Mouse (Mus musculus): ENCODE results near the gene Nckap5. TPM values are rescaled to one million over a fixed set of nuclear protein-coding genes. Genes with fewer than 3 reads are reported as not detected.

The Nckap5 gene
- not detected for polyA plus RNA-seq (2012; fragmentation: generic; extraction: Trizol)
- long read RNA-seq, experiment 1, partial matches to known transcripts: 0 of 1 reads
- long read RNA-seq, experiment 1, other reads (novel, unspliced or antisense): 1 of 1 reads
- long read RNA-seq, experiment 2: 0 reads

DNA sequence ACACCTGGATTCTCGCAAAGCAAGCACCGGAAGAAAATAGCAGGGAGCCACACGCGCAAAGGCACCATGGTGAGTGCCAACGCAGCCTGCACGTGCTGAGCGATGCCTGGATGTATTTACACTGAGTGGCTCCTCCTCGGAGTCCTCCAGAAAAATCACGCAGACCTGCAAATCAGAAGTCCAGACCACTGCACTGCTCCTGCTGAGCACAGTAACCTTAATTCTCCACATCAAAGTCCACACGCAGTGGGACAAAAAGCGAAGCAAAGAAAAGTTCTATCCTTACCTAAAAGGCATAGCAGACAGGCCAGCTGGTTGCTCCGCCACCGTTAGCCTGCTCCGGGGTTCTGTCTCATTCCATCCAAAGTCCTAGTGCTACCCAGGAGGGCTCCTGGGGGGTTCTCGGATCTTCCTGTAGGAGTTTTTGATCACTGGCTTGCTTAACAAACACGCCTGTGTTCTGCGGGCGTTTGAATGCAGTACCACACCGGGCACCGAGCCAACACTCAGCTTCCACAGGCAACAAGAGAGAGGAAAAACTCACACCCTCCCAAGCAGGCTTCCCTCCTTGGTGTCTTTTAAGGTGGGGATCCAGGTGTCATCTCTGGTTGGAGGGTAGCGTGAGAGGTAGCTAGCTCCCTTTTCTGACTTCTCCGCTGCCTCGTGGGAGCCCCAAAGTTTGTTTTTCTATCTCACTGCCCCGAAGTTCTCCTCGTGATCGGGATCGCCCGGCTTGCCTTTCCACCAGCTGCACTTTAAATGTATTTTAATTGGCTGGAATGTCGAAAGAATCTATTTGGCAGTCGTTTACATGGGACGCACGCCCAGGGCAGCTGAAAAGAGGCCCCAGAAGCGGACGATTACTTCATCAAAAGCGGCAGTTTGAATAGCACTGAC is at the start of gene Nckap5:
Gene Nckap5, minus strand, starts transcription at position 769 of the 897 bp plus-strand sequence.
- H3ac ChIP-seq (ENCODE audit: control insufficient read depth, insufficient read length, low read depth): no peak within 1 kb of the TSS
- no peaks in the 10 kb centered on the region for H3K79me3 ChIP-seq (ENCODE audit: low read depth)
- H3K36me3 ChIP-seq (ENCODE audit: control insufficient read depth, insufficient read depth): no peaks in the 10 kb centered on the region
- no peaks in the 10 kb centered on the region for H3K79me2 ChIP-seq (ENCODE audit: control insufficient read depth, insufficient read depth)
- no peaks in the 10 kb centered on the region for H3K27me3 ChIP-seq (ENCODE audit: control insufficient read depth, insufficient read depth, insufficient read length)
- H3K4me3 ChIP-seq (ENCODE audit: insufficient read depth, poor library complexity, severe bottlenecking): no peak within 1 kb of the TSS
- TF ChIP-seq USF1 (IDR thresholded peaks at IDR 0.05; ENCODE audit: low read depth): no peak
- no peak for TF ChIP-seq CTCF (IDR thresholded peaks at IDR 0.05; ENCODE audit: control insufficient read depth, insufficient read depth, insufficient read length)
- TF ChIP-seq MYOG (IDR thresholded peaks at IDR 0.05; ENCODE audit: control insufficient read depth, extremely low read depth, insufficient read length): no peak

DNA sequence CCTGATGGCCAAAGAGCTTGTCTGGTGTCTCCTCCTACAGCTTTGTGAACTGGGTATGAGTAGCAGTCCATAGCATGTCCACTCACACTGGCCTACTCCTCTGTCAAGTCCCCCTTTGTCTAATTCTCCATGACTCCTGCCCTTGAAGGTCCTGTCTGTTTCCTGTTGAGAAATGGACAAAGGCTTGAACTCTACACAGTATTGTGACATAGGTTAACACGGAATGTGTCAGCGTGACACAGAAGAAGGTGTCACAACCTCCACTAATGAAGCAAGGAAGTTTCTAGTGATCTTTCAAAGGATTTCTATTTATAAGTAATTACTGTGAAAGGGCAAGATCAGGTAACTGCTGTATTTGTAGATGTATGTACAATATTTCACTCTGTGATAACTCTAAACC is 46.9 kb upstream of the Nckap5 start:
- no peaks in the 10 kb centered on the region for H3K27me3 ChIP-seq (ENCODE audit: control insufficient read depth, insufficient read depth, insufficient read length)
- no peaks in the 10 kb centered on the region for H3K79me3 ChIP-seq (ENCODE audit: low read depth)
- no peak overlapping the region for H3K4me3 ChIP-seq (ENCODE audit: insufficient read depth, poor library complexity, severe bottlenecking)
- H3K36me3 ChIP-seq (ENCODE audit: control insufficient read depth, insufficient read depth): no peaks in the 10 kb centered on the region
- no peaks in the 10 kb centered on the region for H3K79me2 ChIP-seq (ENCODE audit: control insufficient read depth, insufficient read depth)
- H3ac ChIP-seq (ENCODE audit: control insufficient read depth, insufficient read length, low read depth): no peak overlapping the region
- TF ChIP-seq MYOG (IDR thresholded peaks at IDR 0.05; ENCODE audit: control insufficient read depth, extremely low read depth, insufficient read length): no peak
- TF ChIP-seq MYOD1 (IDR thresholded peaks at IDR 0.05; ENCODE audit: control insufficient read depth, insufficient read length, low read depth): no peak
- no peak for TF ChIP-seq USF1 (IDR thresholded peaks at IDR 0.05; ENCODE audit: low read depth)
- no peak for TF ChIP-seq FOSL1 (IDR thresholded peaks at IDR 0.05; ENCODE audit: insufficient read depth, low read length, poor library complexity, severe bottlenecking)
- TF ChIP-seq CTCF (IDR thresholded peaks at IDR 0.05; ENCODE audit: control insufficient read depth, insufficient read depth, insufficient read length): no peak
- TF ChIP-seq CEBPB (IDR thresholded peaks at IDR 0.05; ENCODE audit: low read depth): no peak
- no peak for TF ChIP-seq MAX (IDR thresholded peaks at IDR 0.05)

DNA sequence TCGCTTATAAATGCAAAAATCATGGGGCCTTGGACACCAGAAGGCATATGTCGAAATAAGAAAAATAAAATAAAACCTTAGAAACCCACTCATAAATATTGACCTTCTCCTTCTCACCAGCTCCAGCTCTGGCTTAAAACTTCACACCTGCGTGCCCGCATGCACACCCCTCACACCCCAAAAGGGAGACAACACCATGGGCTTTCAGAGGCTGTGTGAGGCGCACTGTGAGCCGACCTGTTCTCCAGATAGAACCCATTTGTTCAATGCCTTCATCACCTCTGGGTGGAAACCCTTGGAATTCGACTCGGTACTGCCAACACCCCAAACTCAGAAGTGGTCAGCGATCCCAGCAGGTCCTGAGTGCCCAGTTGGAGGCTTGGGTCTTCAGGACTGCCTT is 37.8 kb upstream of the Nckap5 start:
- Histone ChIP-seq H3K79me2 (ENCODE audit: control insufficient read depth, insufficient read depth) (no peaks in the 10 kb centered on the region), H3ac (ENCODE audit: control insufficient read depth, insufficient read length, low read depth) (no peak overlapping the region), H3K79me3 (ENCODE audit: low read depth) (no peaks in the 10 kb centered on the region), H3K27me3 (ENCODE audit: control insufficient read depth, insufficient read depth, insufficient read length) (no peaks in the 10 kb centered on the region), H3K36me3 (ENCODE audit: control insufficient read depth, insufficient read depth) (no peaks in the 10 kb centered on the region), H3K4me3 (ENCODE audit: insufficient read depth, poor library complexity, severe bottlenecking) (no peak overlapping the region)
- TF ChIP-seq MYOG (IDR thresholded peaks at IDR 0.05; ENCODE audit: control insufficient read depth, extremely low read depth, insufficient read length) (no peak), USF1 (IDR thresholded peaks at IDR 0.05; ENCODE audit: low read depth) (no peak), MYOD1 (IDR thresholded peaks at IDR 0.05; ENCODE audit: control insufficient read depth, insufficient read length, low read depth) (no peak), CTCF (IDR thresholded peaks at IDR 0.05; ENCODE audit: control insufficient read depth, insufficient read depth, insufficient read length) (no peak), FOSL1 (IDR thresholded peaks at IDR 0.05; ENCODE audit: insufficient read depth, low read length, poor library complexity, severe bottlenecking) (no peak), CEBPB (IDR thresholded peaks at IDR 0.05; ENCODE audit: low read depth) (no peak), MAX (IDR thresholded peaks at IDR 0.05) (no peak)

GRCm38 (mm10) chr1:126867912-126868311 is 37.3 kb upstream of the Nckap5 start:
- H3K4me3 ChIP-seq (ENCODE audit: insufficient read depth, poor library complexity, severe bottlenecking): no peak overlapping the region
- H3K36me3 ChIP-seq (ENCODE audit: control insufficient read depth, insufficient read depth): no peaks in the 10 kb centered on the region
- H3K27me3 ChIP-seq (ENCODE audit: control insufficient read depth, insufficient read depth, insufficient read length): no peaks in the 10 kb centered on the region
- H3K79me2 ChIP-seq (ENCODE audit: control insufficient read depth, insufficient read depth): no peaks in the 10 kb centered on the region
- TF ChIP-seq USF1 (IDR thresholded peaks at IDR 0.05; ENCODE audit: low read depth) (no peak), FOSL1 (IDR thresholded peaks at IDR 0.05; ENCODE audit: insufficient read depth, low read length, poor library complexity, severe bottlenecking) (no peak), CEBPB (IDR thresholded peaks at IDR 0.05; ENCODE audit: low read depth) (no peak), CTCF (IDR thresholded peaks at IDR 0.05; ENCODE audit: control insufficient read depth, insufficient read depth, insufficient read length) (no peak), MYOD1 (IDR thresholded peaks at IDR 0.05; ENCODE audit: control insufficient read depth, insufficient read length, low read depth) (no peak), MYOG (IDR thresholded peaks at IDR 0.05; ENCODE audit: control insufficient read depth, extremely low read depth, insufficient read length) (no peak), MAX (IDR thresholded peaks at IDR 0.05) (no peak)
- no peak overlapping the region for H3ac ChIP-seq (ENCODE audit: control insufficient read depth, insufficient read length, low read depth)
- H3K79me3 ChIP-seq (ENCODE audit: low read depth): no peaks in the 10 kb centered on the region

DNA sequence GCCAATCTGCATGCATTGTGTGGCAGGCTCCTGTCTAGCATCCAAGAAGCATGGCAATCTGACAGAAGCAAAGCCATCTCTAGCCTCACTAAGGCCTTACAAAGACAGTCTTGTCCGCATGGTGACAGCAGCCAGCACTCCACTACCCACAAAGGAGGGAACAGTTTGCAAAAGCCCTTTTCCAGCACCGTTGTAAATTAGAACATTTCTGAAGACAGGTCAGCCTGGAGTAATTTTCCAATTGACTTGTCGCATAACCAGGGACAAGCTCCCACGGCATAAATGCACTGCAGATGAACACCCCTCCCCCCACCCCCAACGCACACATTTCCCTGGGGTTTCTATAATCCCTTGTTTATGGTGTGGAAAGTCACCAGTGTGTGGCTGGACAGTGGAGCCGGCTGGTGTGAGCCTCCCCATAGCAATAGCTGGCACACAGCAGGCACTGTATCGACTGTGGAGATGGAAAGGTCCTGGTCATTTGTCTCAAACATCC is 35.0 kb upstream of the Nckap5 start:
- no peak overlapping the region for H3K4me3 ChIP-seq (ENCODE audit: insufficient read depth, poor library complexity, severe bottlenecking)
- H3K36me3 ChIP-seq (ENCODE audit: control insufficient read depth, insufficient read depth): no peaks in the 10 kb centered on the region
- no peaks in the 10 kb centered on the region for H3K79me2 ChIP-seq (ENCODE audit: control insufficient read depth, insufficient read depth)
- H3ac ChIP-seq (ENCODE audit: control insufficient read depth, insufficient read length, low read depth): no peak overlapping the region
- H3K79me3 ChIP-seq (ENCODE audit: low read depth): no peaks in the 10 kb centered on the region
- TF ChIP-seq FOSL1 (IDR thresholded peaks at IDR 0.05; ENCODE audit: insufficient read depth, low read length, poor library complexity, severe bottlenecking) (no peak), CTCF (IDR thresholded peaks at IDR 0.05; ENCODE audit: control insufficient read depth, insufficient read depth, insufficient read length) (no peak), MAX (IDR thresholded peaks at IDR 0.05) (no peak), MYOD1 (IDR thresholded peaks at IDR 0.05; ENCODE audit: control insufficient read depth, insufficient read length, low read depth) (no peak), MYOG (IDR thresholded peaks at IDR 0.05; ENCODE audit: control insufficient read depth, extremely low read depth, insufficient read length) (no peak), CEBPB (IDR thresholded peaks at IDR 0.05; ENCODE audit: low read depth) (no peak), USF1 (IDR thresholded peaks at IDR 0.05; ENCODE audit: low read depth) (no peak)
- H3K27me3 ChIP-seq (ENCODE audit: control insufficient read depth, insufficient read depth, insufficient read length): no peaks in the 10 kb centered on the region

All from C2C12 (cell line).